Mouse (Mus musculus) cerebellum, adult 8-10 months (tissue): ENCODE results near the gene Srsf5.
A peak's percentile ranks its signal among the peaks of the same experiment; 100 is the strongest.
"Not testable (repeated sequence)": the region's sequence is repeated elsewhere in the genome, so short reads cannot be mapped to it uniquely, and the experiment has no call there.

ENCODE experiments used
- DNase-seq: peaks from one replicate; pipeline ENCODE4 v3.0.0; 2022

Gene Srsf5

GRCm38 (mm10) chr12:80949603-80950002, 4.3 kb downstream of the Srsf5 start:
- not testable (repeated sequence) for DNase-seq

- DNase-seq, result no peak
Measured at GRCm38 (mm10) chr12:80951640-80952219, 6.4 kb downstream of the Srsf5 start.

GRCm38 (mm10) chr12:80952526-80952925, 7.2 kb downstream of the Srsf5 start:
- DNase-seq, result no peak

GRCm38 (mm10) chr12:80956039-80956438, 10.7 kb downstream of the Srsf5 start:
- DNase-seq, result no peak

GRCm38 (mm10) chr12:80957961-80958360, 12.7 kb downstream of the Srsf5 start:
- no peak for DNase-seq

- DNase-seq, result no peak
Measured at GRCm38 (mm10) chr12:80962566-80962965, 17.3 kb downstream of the Srsf5 start.

- no peak for DNase-seq
Measured at GRCm38 (mm10) chr12:80966059-80966838, 20.9 kb downstream of the Srsf5 start.

GRCm38 (mm10) chr12:80967918-80968317, 22.6 kb downstream of the Srsf5 start:
- DNase-seq, result no peak

- no peak for DNase-seq
Measured at GRCm38 (mm10) chr12:80968605-80969004, 23.3 kb downstream of the Srsf5 start, which contains the start of gene Slc10a1. Gene Slc10a1 (minus strand): TSS chr12:80968705.

- no peak for DNase-seq
Measured at GRCm38 (mm10) chr12:80970181-80970705, 24.9 kb downstream of the Srsf5 start.

- DNase-seq, result no peak
Measured at GRCm38 (mm10) chr12:80971756-80972155, 26.5 kb downstream of the Srsf5 start.

GRCm38 (mm10) chr12:80975939-80976671, 30.8 kb downstream of the Srsf5 start:
- DNase-seq, result no peak

GRCm38 (mm10) chr12:80982326-80982725, 37.0 kb downstream of the Srsf5 start:
- peak; percentile 76 for DNase-seq

GRCm38 (mm10) chr12:80983695-80984094, 38.4 kb downstream of the Srsf5 start:
- DNase-seq, result peak; percentile 6

- no peak for DNase-seq
Measured at GRCm38 (mm10) chr12:80986628-80987027, 41.3 kb downstream of the Srsf5 start.

- DNase-seq, result no peak
Measured at GRCm38 (mm10) chr12:80988286-80988685, 43.0 kb downstream of the Srsf5 start.

GRCm38 (mm10) chr12:80990901-80991445, 45.7 kb downstream of the Srsf5 start:
- no peak for DNase-seq

GRCm38 (mm10) chr12:80991806-80992205, 46.5 kb downstream of the Srsf5 start:
- no peak for DNase-seq

GRCm38 (mm10) chr12:80992540-80993122, 47.3 kb downstream of the Srsf5 start:
- no peak for DNase-seq

GRCm38 (mm10) chr12:80993773-80994172, 48.5 kb downstream of the Srsf5 start:
- DNase-seq, result no peak

GRCm38 (mm10) chr12:80995326-80995725, 50.0 kb downstream of the Srsf5 start:
- no peak for DNase-seq

- DNase-seq, result no peak
Measured at GRCm38 (mm10) chr12:80997652-80998051, 52.3 kb downstream of the Srsf5 start.
